Mouse (Mus musculus): ENCODE measurements around the gene Zfp148. TPM values are rescaled to one million over a fixed set of nuclear protein-coding genes. Genes with fewer than 3 reads are reported as not detected.
A peak's percentile ranks its signal among the peaks of the same experiment; 100 is the strongest.
"Not testable (repeated sequence)": the region's sequence is repeated elsewhere in the genome, so short reads cannot be mapped to it uniquely, and the experiment has no call there.

Zfp148 gene
- total RNA-seq, 2 experiments from 2014 or later: 28.0 to 31.9 TPM

GRCm38 (mm10) chr16:33464509-33465241 is 84.0 kb downstream of the Zfp148 start:
- DNase-seq: no peak

DNA sequence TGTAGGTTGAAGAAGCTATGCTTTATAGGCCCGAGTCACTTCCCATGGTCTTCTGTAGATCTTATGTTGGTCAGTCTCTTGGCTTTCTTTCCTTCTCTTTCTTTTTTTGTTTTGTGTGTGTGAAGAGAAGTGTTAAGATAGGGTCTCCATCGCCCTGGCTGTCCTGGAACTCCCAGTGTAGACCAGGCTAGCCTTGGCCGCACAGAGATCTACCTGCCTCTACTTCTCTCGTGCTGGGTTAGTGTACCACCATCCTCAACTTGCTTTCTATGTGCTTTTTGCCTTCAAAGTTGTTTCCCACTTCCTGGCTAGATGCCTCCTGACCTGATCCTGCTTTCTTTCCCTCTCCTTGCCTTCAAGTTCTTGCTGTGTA is 84.6 kb downstream of the Zfp148 start:
- DNase-seq: no peak

- DNase-seq: no peak
These were observed 86.8 kb downstream of the Zfp148 start for GRCm38 (mm10) chr16:33467451-33467850.

- no peak for DNase-seq
These were observed 89.3 kb downstream of the Zfp148 start for GRCm38 (mm10) chr16:33469973-33470372.

DNA sequence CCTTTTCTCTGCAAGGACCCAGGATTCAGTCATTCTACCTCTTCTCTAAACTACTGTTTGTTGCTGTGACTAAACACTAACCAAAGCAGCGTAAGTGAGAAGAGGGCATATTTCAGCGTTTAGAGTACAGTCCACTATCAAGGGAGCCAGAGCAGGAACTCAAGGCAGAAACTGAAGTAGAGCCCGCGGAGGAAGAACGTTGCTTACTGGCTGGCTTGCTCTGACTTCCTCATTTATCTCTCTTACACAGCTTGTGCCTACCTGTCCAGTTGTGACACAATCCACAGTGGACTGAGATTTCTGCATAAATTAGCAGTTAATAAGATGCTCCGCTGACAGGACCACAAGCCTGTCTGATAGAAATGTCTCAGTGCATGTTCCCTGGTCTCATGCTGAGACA is 93.7 kb downstream of the Zfp148 start:
- no peak for DNase-seq

- no peak for DNase-seq
These were observed 99.3 kb downstream of the Zfp148 start for GRCm38 (mm10) chr16:33479926-33480325.

GRCm38 (mm10) chr16:33481148-33481547 is 100.5 kb downstream of the Zfp148 start:
- DNase-seq: no peak

DNA sequence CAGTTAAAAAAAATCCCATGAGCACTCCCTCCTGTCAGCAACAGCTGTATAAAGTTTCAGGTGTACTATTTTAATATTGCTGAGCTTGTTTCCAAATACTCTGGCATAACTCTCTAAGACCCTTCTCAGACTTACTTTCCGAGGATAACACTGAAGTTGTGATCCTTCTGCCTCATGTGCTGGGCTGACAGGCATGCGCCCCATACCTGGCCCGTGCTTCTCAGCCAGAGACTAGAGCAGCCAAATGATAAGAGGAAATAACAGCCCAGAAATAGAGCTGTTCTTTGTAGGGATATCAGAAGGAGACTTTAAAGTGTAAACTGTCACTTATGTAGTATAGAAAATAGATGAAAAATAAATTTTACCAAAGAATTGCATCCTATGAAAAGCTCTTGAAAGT is 101.7 kb downstream of the Zfp148 start:
- no peak for DNase-seq

- DNase-seq: no peak
These were observed 107.1 kb downstream of the Zfp148 start for GRCm38 (mm10) chr16:33487709-33488108.

GRCm38 (mm10) chr16:33494374-33494773 is 113.7 kb downstream of the Zfp148 start:
- no peak for DNase-seq

DNA sequence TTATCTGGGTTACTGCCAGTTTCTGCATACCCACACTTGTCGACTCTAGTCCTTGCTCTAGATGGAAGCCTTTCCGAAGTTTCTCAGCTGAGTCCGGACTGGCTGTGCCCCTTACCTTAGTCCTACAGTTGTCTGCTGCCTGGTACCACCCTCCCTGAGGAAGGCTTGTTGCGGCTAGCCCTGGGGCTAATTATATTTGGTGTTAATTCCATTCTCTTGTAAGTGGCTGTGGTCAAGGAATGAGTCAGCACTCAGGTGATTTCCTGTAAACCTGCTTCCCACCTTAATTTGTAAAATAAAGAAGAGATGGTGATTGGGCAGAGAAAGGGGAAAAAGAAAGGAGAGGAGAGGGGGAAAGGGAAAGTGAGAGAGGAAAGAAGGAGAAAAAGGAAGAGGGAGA is 127.4 kb downstream of the Zfp148 start:
- no peak for DNase-seq

DNA sequence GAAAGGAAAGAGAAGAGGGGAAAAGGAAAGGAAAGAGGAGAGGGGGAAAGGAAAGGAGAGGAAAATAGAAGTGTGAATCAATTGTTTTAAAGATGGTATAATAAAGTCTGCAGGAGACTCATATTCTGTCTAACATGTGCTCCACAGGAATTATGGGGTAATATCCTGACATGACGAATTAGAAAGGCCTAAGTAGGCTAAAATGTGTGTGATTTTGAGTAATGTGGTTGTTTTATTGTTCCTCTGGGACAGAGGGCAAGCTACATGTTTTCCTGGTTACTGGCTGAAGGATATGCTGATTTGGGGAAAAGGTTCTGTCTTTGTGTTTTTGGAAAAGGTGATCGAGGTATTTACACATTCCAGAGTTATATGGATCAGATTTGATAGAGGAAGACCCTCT is 128.6 kb downstream of the Zfp148 start:
- not testable (repeated sequence) for DNase-seq

DNA sequence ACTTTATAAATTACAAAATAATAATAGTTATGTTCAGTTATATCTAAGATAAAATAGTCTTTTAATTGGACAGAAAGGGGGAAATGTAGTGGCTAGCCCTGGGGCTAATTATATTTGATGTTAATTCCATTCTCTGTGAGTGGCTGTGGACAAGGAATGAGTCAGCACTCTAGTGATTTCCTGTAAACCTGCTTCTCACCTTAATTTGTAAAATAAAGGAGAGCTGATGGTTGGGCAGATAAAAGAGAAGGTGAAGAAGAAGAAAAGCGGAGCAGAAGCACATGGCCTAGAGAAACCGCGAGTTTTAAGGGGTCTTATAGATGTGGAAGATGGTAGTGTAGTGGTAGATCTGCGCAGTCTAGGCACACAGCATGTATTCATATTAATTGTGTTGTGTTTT is 130.2 kb downstream of the Zfp148 start:
- not testable (repeated sequence) for DNase-seq

- no peak for DNase-seq
These were observed 131.9 kb downstream of the Zfp148 start for GRCm38 (mm10) chr16:33512555-33512954.

GRCm38 (mm10) chr16:33516807-33517565 is 136.3 kb downstream of the Zfp148 start, which contains the start of gene Slc12a8:
Gene Slc12a8 (plus strand): TSS chr16:33517328.
- DNase-seq: peak; percentile 31

DNA sequence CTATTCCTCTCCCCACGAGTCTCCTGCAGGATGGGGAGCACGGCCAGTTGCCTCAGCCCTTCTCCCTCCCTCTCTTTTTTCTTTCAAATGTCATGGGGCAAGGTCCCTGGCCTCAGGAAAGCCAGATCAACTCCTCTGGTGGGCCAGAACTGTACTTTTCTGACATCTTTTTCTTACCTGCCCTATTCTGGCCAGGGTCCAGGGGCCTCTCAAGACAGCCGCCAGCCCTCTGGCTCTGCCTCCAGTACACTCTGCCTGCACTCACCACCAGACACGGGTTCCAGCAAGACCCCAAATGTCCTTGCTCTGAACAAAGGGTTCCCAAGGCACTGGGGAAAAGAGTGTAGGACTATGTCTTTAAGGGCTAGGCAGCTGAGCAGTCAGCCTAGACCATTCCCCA is 137.0 kb downstream of the Zfp148 start:
- no peak for DNase-seq

DNA sequence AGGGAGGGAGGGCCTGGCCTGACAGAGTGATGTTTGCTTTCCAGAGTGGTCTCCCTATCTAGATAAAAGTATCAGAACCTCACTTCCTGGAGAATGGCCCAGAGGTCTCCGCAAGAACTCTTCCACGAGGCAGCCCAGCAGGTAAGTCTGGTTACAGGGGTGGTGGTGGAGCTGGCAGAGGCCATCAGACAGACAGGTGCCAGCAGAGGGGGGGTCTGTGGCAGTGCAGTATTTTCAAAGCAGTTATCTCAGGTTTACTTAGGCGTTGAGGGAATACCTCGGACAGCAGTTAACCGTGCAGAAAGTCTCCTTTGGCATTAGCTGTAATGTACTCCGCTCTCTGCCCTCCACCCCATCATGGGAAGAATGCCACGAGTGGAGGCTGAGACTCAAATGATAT is 137.6 kb downstream of the Zfp148 start:
- no peak for DNase-seq

- DNase-seq: no peak
These were observed 139.4 kb downstream of the Zfp148 start for GRCm38 (mm10) chr16:33519916-33520568.

- DNase-seq: no peak
These were observed 141.9 kb downstream of the Zfp148 start for GRCm38 (mm10) chr16:33522516-33522915.

DNA sequence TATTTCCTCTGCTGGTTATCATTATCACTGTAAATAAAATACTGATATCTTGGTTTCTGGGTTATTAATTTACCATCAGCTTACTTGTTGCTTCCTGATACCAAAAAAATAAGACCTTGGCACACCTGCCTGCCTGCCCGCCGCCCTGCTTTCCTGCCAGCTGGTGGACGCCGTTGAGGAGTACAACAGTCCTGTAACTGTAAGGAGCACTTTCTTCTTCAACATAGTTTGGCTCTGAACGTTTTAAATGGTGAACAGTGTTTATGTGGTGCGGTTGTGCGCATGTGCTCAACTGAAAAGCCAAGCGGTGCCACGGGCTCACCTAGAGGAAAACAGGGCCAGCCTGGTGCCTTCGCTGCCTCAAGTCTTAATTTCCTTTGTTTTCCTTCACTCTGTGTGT is 142.9 kb downstream of the Zfp148 start:
- no peak for DNase-seq

- DNase-seq: no peak
These were observed 149.1 kb downstream of the Zfp148 start for GRCm38 (mm10) chr16:33529502-33530454.

GRCm38 (mm10) chr16:33531184-33531583 is 150.5 kb downstream of the Zfp148 start:
- DNase-seq: no peak

All from gastrocnemius, postnatal 10 days (tissue).